Mouse (Mus musculus): ENCODE data around the gene Ttc7b. TPM values are rescaled to one million over a fixed set of nuclear protein-coding genes. Genes with fewer than 3 reads are reported as not detected.

Gene Ttc7b
- polyA plus RNA-seq, 1 experiment from 2014 or later = 1.2 TPM

- Histone ChIP-seq H3K36me3 (no peaks in the 10 kb centered on the region), H3K4me1 (replicated peaks) (no peaks in the 10 kb centered on the region), H3K27ac (no peak overlapping the region), H3K4me2 (no peak overlapping the region), H3K9ac (no peak overlapping the region), H3K9me3 (replicated peaks) (no peaks in the 10 kb centered on the region), H3K27me3 (no peaks in the 10 kb centered on the region), H3K4me3 (replicated peaks) (no peak overlapping the region)
- DNase-seq = no peak
- WGBS (ENCODE audit: insufficient replicate concordance) = 59% methylated on average over 4 of the region's 4 CpGs
- no peak for ATAC-seq (ENCODE audit: low read depth)
These were observed 92.4 kb downstream of the Ttc7b start for GRCm38 (mm10) chr12:100428183-100428582.

- Histone ChIP-seq H3K27ac (no peak overlapping the region), H3K4me3 (replicated peaks) (no peak overlapping the region), H3K4me2 (no peak overlapping the region), H3K9me3 (replicated peaks) (no peaks in the 10 kb centered on the region), H3K9ac (no peak overlapping the region), H3K36me3 (no peaks in the 10 kb centered on the region), H3K27me3 (no peaks in the 10 kb centered on the region), H3K4me1 (replicated peaks) (no peaks in the 10 kb centered on the region)
- no peak for DNase-seq
- 53% methylated on average over 4 of the region's 4 CpGs for WGBS (ENCODE audit: insufficient replicate concordance)
- ATAC-seq (ENCODE audit: low read depth) = no peak
These were observed 94.4 kb downstream of the Ttc7b start for GRCm38 (mm10) chr12:100426212-100426611.

GRCm38 (mm10) chr12:100425028-100425427, 95.6 kb downstream of the Ttc7b start:
- ATAC-seq (ENCODE audit: low read depth) (no peak), DNase-seq (no peak)
- H3K4me1 ChIP-seq (replicated peaks) = no peaks in the 10 kb centered on the region
- WGBS (ENCODE audit: insufficient replicate concordance) = 80% methylated on average over 6 of the region's 6 CpGs
- H3K4me2 ChIP-seq = no peak overlapping the region
- no peaks in the 10 kb centered on the region for H3K36me3 ChIP-seq
- no peak overlapping the region for H3K9ac ChIP-seq
- H3K27me3 ChIP-seq = no peaks in the 10 kb centered on the region
- H3K4me3 ChIP-seq (replicated peaks) = no peak overlapping the region
- H3K9me3 ChIP-seq (replicated peaks) = no peaks in the 10 kb centered on the region
- no peak overlapping the region for H3K27ac ChIP-seq

- Histone ChIP-seq H3K9me3 (replicated peaks) (no peaks in the 10 kb centered on the region), H3K27me3 (no peaks in the 10 kb centered on the region), H3K27ac (no peak overlapping the region), H3K4me2 (no peak overlapping the region), H3K9ac (no peak overlapping the region), H3K4me3 (replicated peaks) (no peak overlapping the region), H3K36me3 (no peaks in the 10 kb centered on the region), H3K4me1 (replicated peaks) (no peaks in the 10 kb centered on the region)
- ATAC-seq (ENCODE audit: low read depth) (no peak), DNase-seq (no peak)
- 69% methylated on average over 6 of the region's 6 CpGs for WGBS (ENCODE audit: insufficient replicate concordance)
These were observed 98.3 kb downstream of the Ttc7b start for GRCm38 (mm10) chr12:100422286-100422820.

- Histone ChIP-seq H3K4me1 (replicated peaks) (no peaks in the 10 kb centered on the region), H3K9me3 (replicated peaks) (no peaks in the 10 kb centered on the region), H3K4me3 (replicated peaks) (no peak overlapping the region), H3K9ac (no peak overlapping the region), H3K36me3 (no peaks in the 10 kb centered on the region), H3K27ac (no peak overlapping the region), H3K27me3 (no peaks in the 10 kb centered on the region), H3K4me2 (no peak overlapping the region)
- 61% methylated on average over 6 of the region's 6 CpGs for WGBS (ENCODE audit: insufficient replicate concordance)
- DNase-seq (no peak), ATAC-seq (ENCODE audit: low read depth) (no peak)
These were observed 99.1 kb downstream of the Ttc7b start for GRCm38 (mm10) chr12:100421538-100421937.

GRCm38 (mm10) chr12:100420903-100421302, 99.7 kb downstream of the Ttc7b start:
- H3K9me3 ChIP-seq (replicated peaks) = no peaks in the 10 kb centered on the region
- no peak overlapping the region for H3K9ac ChIP-seq
- no peak overlapping the region for H3K4me3 ChIP-seq (replicated peaks)
- H3K4me1 ChIP-seq (replicated peaks) = no peaks in the 10 kb centered on the region
- no peaks in the 10 kb centered on the region for H3K36me3 ChIP-seq
- no peaks in the 10 kb centered on the region for H3K27me3 ChIP-seq
- WGBS (ENCODE audit: insufficient replicate concordance) = 72% methylated on average over 6 of the region's 6 CpGs
- ATAC-seq (ENCODE audit: low read depth) (no peak), DNase-seq (no peak)
- no peak overlapping the region for H3K27ac ChIP-seq
- no peak overlapping the region for H3K4me2 ChIP-seq

- Histone ChIP-seq H3K4me2 (no peak overlapping the region), H3K36me3 (no peaks in the 10 kb centered on the region), H3K27me3 (no peaks in the 10 kb centered on the region), H3K27ac (no peak overlapping the region), H3K4me3 (replicated peaks) (no peak overlapping the region), H3K4me1 (replicated peaks) (no peaks in the 10 kb centered on the region), H3K9me3 (replicated peaks) (no peaks in the 10 kb centered on the region), H3K9ac (no peak overlapping the region)
- WGBS (ENCODE audit: insufficient replicate concordance) = 59% methylated on average over 9 of the region's 9 CpGs
- DNase-seq (no peak), ATAC-seq (ENCODE audit: low read depth) (no peak)
These were observed 100.4 kb downstream of the Ttc7b start for GRCm38 (mm10) chr12:100419946-100420874.

GRCm38 (mm10) chr12:100415802-100416201, 104.8 kb downstream of the Ttc7b start:
- no peak for DNase-seq
- no peak overlapping the region for H3K27ac ChIP-seq
- H3K4me2 ChIP-seq = no peak overlapping the region
- no peak for ATAC-seq (ENCODE audit: low read depth)
- H3K9ac ChIP-seq = no peak overlapping the region
- H3K9me3 ChIP-seq (replicated peaks) = no peaks in the 10 kb centered on the region
- 0 out of 2 replicates have a peak, but pooled peaks cover 4% of the 10 kb centered on the region for H3K36me3 ChIP-seq
- 65% methylated on average over 6 of the region's 6 CpGs for WGBS (ENCODE audit: insufficient replicate concordance)
- no peak overlapping the region for H3K4me3 ChIP-seq (replicated peaks)
- H3K4me1 ChIP-seq (replicated peaks) = no peaks in the 10 kb centered on the region
- H3K27me3 ChIP-seq = no peaks in the 10 kb centered on the region

GRCm38 (mm10) chr12:100414717-100415398, 105.8 kb downstream of the Ttc7b start:
- Histone ChIP-seq H3K36me3 (0 out of 2 replicates have a peak, but pooled peaks cover 4% of the 10 kb centered on the region), H3K4me2 (no peak overlapping the region), H3K4me1 (replicated peaks) (peaks cover 3% of the 10 kb centered on the region; the same call in 1 of the 2 replicates), H3K9me3 (replicated peaks) (no peaks in the 10 kb centered on the region), H3K27me3 (no peaks in the 10 kb centered on the region), H3K27ac (no peak overlapping the region), H3K4me3 (replicated peaks) (no peak overlapping the region), H3K9ac (no peak overlapping the region)
- WGBS (ENCODE audit: insufficient replicate concordance) = 80% methylated on average over 14 of the region's 14 CpGs
- ATAC-seq (ENCODE audit: low read depth) (no peak), DNase-seq (no peak)

GRCm38 (mm10) chr12:100408714-100409113, 111.9 kb downstream of the Ttc7b start:
- H3K4me3 ChIP-seq (replicated peaks) = no peak overlapping the region
- DNase-seq = no peak
- no peak for ATAC-seq (ENCODE audit: low read depth)
- H3K9me3 ChIP-seq (replicated peaks) = no peaks in the 10 kb centered on the region
- H3K27me3 ChIP-seq = no peaks in the 10 kb centered on the region
- H3K4me2 ChIP-seq = no peak overlapping the region
- H3K27ac ChIP-seq = no peak overlapping the region
- no peaks in the 10 kb centered on the region for H3K36me3 ChIP-seq
- H3K4me1 ChIP-seq (replicated peaks) = peaks cover 13% of the 10 kb centered on the region
- WGBS (ENCODE audit: insufficient replicate concordance) = 58% methylated on average over 11 of the region's 11 CpGs
- no peak overlapping the region for H3K9ac ChIP-seq

- Histone ChIP-seq H3K9me3 (replicated peaks) (no peaks in the 10 kb centered on the region), H3K4me2 (no peak overlapping the region), H3K36me3 (no peaks in the 10 kb centered on the region), H3K27me3 (no peaks in the 10 kb centered on the region), H3K4me3 (replicated peaks) (no peak overlapping the region), H3K9ac (no peak overlapping the region), H3K4me1 (replicated peaks) (peaks cover 13% of the 10 kb centered on the region), H3K27ac (no peak overlapping the region)
- 79% methylated on average over 8 of the region's 8 CpGs for WGBS (ENCODE audit: insufficient replicate concordance)
- no peak for DNase-seq
- no peak for ATAC-seq (ENCODE audit: low read depth)
These were observed 112.5 kb downstream of the Ttc7b start for GRCm38 (mm10) chr12:100408143-100408542.
